Mouse (Mus musculus): ENCODE data around the gene Frmd8. TPM values are rescaled to one million over a fixed set of nuclear protein-coding genes. Genes with fewer than 3 reads are reported as not detected.

Gene Frmd8
- total RNA-seq, 2 experiments from 2014 or later = 9.5 to 10.6 TPM

- H3K4me3 ChIP-seq = no peak overlapping the region
- no peak overlapping the region for H3K27ac ChIP-seq
- no peak for DNase-seq (ENCODE audit: low spot score in 2 of 2)
- TF ChIP-seq CTCF (conservative IDR thresholded peaks at IDR 0.05) = no peak
Observed at GRCm38 (mm10) chr19:5830776-5831175, 44.3 kb downstream of the Frmd8 start.

GRCm38 (mm10) chr19:5829958-5830615 is 45.0 kb downstream of the Frmd8 start:
- TF ChIP-seq CTCF (conservative IDR thresholded peaks at IDR 0.05) = no peak

GRCm38 (mm10) chr19:5828905-5829304 is 46.2 kb downstream of the Frmd8 start:
- H3K27ac ChIP-seq = no peak overlapping the region
- no peak for DNase-seq (ENCODE audit: low spot score in 2 of 2)
- no peak for TF ChIP-seq CTCF (conservative IDR thresholded peaks at IDR 0.05)
- no peak overlapping the region for H3K4me3 ChIP-seq

More at GRCm38 (mm10) chr19:5829958-5830615, 45.0 kb downstream of the Frmd8 start:
- Histone ChIP-seq H3K27ac (no peak overlapping the region), H3K4me3 (no peak overlapping the region)
- no peak for DNase-seq (ENCODE audit: low spot score in 2 of 2)

- H3K27ac ChIP-seq = no peak overlapping the region
- no peak overlapping the region for H3K4me3 ChIP-seq
Observed at GRCm38 (mm10) chr19:5828155-5828554, 46.9 kb downstream of the Frmd8 start.

GRCm38 (mm10) chr19:5827456-5828154 is 47.5 kb downstream of the Frmd8 start:
- no peak overlapping the region for H3K27ac ChIP-seq
- DNase-seq (ENCODE audit: low spot score in 2 of 2) = no peak
- no peak overlapping the region for H3K4me3 ChIP-seq
- TF ChIP-seq CTCF (conservative IDR thresholded peaks at IDR 0.05) = no peak

More at GRCm38 (mm10) chr19:5828155-5828554, 46.9 kb downstream of the Frmd8 start:
- TF ChIP-seq CTCF (conservative IDR thresholded peaks at IDR 0.05) = no peak
- no peak for DNase-seq (ENCODE audit: low spot score in 2 of 2)

DNA sequence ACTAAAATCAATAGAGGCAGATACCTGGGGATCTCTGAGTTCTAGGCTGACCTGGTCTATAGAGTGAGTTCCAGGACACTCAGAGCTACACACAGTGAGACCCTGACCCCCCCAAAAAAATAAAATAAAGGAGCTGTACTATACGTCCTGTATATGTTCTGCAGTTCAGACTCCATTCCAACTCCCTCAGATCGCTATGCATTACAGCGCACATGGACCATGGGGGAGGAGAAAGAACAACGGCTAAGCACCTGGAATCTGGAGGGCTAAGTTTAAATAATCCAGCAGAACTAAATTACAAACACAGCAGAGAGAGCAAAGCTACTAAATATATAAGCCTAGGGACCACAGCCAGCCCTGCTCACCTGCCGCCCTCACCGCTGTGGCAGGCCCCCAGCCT is 48.0 kb downstream of the Frmd8 start:
- H3K27ac ChIP-seq = no peak overlapping the region

GRCm38 (mm10) chr19:5826731-5827002 is 48.4 kb downstream of the Frmd8 start:
- H3K27ac ChIP-seq = no peak overlapping the region
- TF ChIP-seq CTCF (conservative IDR thresholded peaks at IDR 0.05) = no peak
- DNase-seq (ENCODE audit: low spot score in 2 of 2) = no peak
- H3K4me3 ChIP-seq = no peak overlapping the region

More for the DNA sequence above, 48.0 kb downstream of the Frmd8 start:
- H3K4me3 ChIP-seq = no peak overlapping the region
- DNase-seq (ENCODE audit: low spot score in 2 of 2) = no peak
- TF ChIP-seq CTCF (conservative IDR thresholded peaks at IDR 0.05) = no peak

- Histone ChIP-seq H3K27ac (no peak overlapping the region), H3K4me3 (no peak overlapping the region)
- DNase-seq (ENCODE audit: low spot score in 2 of 2) = no peak
- no peak for TF ChIP-seq CTCF (conservative IDR thresholded peaks at IDR 0.05)
Observed at GRCm38 (mm10) chr19:5825901-5826730, 49.0 kb downstream of the Frmd8 start.

DNA sequence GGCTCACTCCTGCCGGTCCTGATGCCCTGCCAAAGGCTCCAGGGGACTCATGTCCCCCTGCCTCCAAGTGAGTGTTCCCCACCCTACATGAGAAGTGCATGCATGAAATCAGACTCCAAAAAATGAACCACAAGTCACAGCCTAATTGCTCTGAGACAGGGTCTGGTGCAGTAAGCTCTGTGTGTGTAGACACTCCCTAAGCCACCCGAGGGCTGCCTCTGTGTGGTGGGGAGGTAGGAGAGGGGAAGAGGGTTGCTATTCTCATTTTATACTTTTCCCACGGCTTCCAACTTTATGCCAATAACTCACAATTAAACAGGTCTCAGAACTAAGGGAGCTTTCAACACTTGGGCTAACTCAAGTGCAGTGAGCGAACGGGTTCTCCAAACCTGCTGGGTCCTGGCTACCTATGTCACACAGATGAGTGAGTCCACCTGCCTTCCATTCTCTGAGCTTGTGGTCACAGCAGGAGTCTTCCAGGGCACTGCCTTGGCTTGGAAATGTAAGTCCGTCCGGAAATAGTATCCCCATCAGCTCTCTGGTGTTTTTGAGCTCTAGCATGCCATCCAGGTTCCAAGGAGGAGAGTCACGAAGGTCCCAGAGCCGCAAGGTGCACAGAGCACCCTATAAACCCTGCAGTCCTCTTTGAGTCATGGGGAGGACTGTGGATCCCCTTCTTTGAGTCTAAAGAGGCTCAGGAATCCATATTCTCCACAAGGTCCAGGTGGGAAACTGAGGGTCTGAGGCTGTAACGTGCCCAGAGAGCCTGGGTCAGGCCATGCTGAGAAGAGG is 50.1 kb downstream of the Frmd8 start:
- Histone ChIP-seq H3K27ac (peak overlapping the region; percentile 83; the same call in 1 of the 2 replicates), H3K4me3 (no peak overlapping the region)
- DNase-seq (ENCODE audit: low spot score in 2 of 2) = no peak
- no peak for TF ChIP-seq CTCF (conservative IDR thresholded peaks at IDR 0.05)

DNA sequence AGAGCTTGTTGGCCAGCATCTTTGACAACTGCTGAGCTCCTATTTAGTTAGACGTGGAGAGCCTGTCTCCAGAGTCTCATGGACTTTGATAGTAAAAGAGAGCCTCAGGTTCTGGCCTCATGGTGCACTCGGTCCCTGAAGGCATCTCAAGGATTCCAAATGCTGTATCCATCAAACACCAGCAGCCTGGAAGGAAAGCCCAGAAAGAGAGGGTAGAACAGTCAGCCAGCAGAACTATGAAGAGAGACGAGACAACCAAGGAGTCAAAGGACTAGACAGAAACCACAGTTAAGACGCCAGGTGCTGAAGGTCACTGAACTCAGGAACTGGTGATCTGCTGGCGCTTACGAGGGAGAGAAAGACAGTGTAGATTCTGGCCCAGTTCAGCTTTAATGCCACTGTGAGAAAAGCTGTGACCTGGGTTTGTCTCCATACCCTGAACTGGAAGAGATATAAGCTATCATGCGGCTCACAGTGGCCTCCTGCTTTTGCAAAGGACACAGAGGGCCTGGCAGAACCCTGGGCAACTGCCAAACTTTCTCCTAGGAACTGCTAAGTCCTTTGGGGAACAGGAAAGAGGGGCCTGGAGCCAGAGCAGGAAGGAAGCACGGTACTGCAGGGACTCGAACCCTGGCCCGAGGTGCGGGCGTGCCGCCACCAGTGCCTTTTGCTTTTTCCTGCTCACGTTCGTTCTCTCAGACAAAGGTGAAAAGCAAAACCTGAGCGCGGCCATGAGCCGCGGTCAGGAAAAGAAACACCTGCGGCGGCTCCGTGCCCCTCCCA is 50.8 kb downstream of the Frmd8 start:
- Histone ChIP-seq H3K27ac (peak overlapping the region; percentile 83; the same call in 1 of the 2 replicates), H3K4me3 (no peak overlapping the region)
- TF ChIP-seq CTCF (conservative IDR thresholded peaks at IDR 0.05) = no peak
- DNase-seq (ENCODE audit: low spot score in 2 of 2) = no peak

GRCm38 (mm10) chr19:5823266-5823839 is 51.7 kb downstream of the Frmd8 start:
- Histone ChIP-seq H3K4me3 (no peak overlapping the region; the same call in 1 of the 2 replicates), H3K27ac (peak overlapping the region; percentile 83)
- no peak for TF ChIP-seq CTCF (conservative IDR thresholded peaks at IDR 0.05)
- DNase-seq (ENCODE audit: low spot score in 2 of 2) = no peak

Measured in layer of hippocampus, adult 2 months (tissue).